Comparison of ENCODE assay signal across 12 mouse cellular contexts in genomic region chr11:96729462-96729861, GRCm38 (mm10). TPM values are rescaled to one million over a fixed set of nuclear protein-coding genes. Genes with fewer than 3 reads are reported as not detected.
DNase-seq lines count a peak whose midpoint lies in the region; ATAC-seq and TF ChIP-seq lines count a peak whose summit lies in the region.
"Had no signal": no experiment of that assay in that cellular context is flagged by ENCODE, and none has a peak within 500 bp of the region (broad histone marks: within the 10 kb centered on the region; RNA-seq: fewer than 3 reads in every experiment).

No protein-coding gene starts in this region.

- peak; percentile 35 for TF ChIP-seq CTCF in lung, embryonic 14.5 days (IDR thresholded peaks at IDR 0.05; ENCODE audit: low read depth)
- no peak for TF ChIP-seq CTCF in lung, adult 2 months (IDR thresholded peaks at IDR 0.05; ENCODE audit: insufficient read depth, low read length)

- H3K4me2 ChIP-seq in heart, embryonic 13.5 days: peak overlapping the region; percentile 36; the same call in 1 of the 2 replicates
- no peak overlapping the region for H3K4me2 ChIP-seq in lung, embryonic 14.5 days
- peak overlapping the region; percentile 25; the same call in 1 of the 2 replicates for H3K4me2 ChIP-seq in hindbrain, embryonic 13.5 days
- H3K4me2 ChIP-seq in neural tube, embryonic 15.5 days: peak overlapping the region; percentile 39
- H3K4me2 ChIP-seq: liver, embryonic 13.5 days had no signal

- no peaks in the 10 kb centered on the region for H3K36me3 ChIP-seq in heart, embryonic 13.5 days
- no peaks in the 10 kb centered on the region for H3K36me3 ChIP-seq in lung, embryonic 14.5 days (ENCODE audit: insufficient read depth)
- H3K36me3 ChIP-seq in hindbrain, embryonic 13.5 days: no peaks in the 10 kb centered on the region
- no peaks in the 10 kb centered on the region for H3K36me3 ChIP-seq in neural tube, embryonic 15.5 days
- H3K36me3 ChIP-seq: liver, embryonic 13.5 days had no signal

- no peak for DNase-seq in heart, postnatal 10 days
- DNase-seq in lung, embryonic 14.5 days: peak; percentile 56
- no peak for DNase-seq in lung, adult 2 months
- no peak for DNase-seq in spleen, adult 18-20 months
- no peak for DNase-seq in right cerebral cortex, postnatal 4 days
- DNase-seq: cerebellum, adult 9-11 months; heart, postnatal 4 days; liver, embryonic 13.5 days had no signal

- no peak for ATAC-seq in heart, embryonic 13.5 days (ENCODE audit: extremely low read depth, insufficient number of reproducible peaks, low FRiP score, low TSS enrichment)
- no peak for ATAC-seq in lung, embryonic 14.5 days (ENCODE audit: insufficient read depth)
- no peak for ATAC-seq in hindbrain, embryonic 13.5 days (ENCODE audit: low FRiP score)
- no peak for ATAC-seq in neural tube, embryonic 15.5 days (ENCODE audit: low FRiP score)

- H3K27ac ChIP-seq in heart, embryonic 13.5 days (replicated peaks): no peak overlapping the region
- H3K27ac ChIP-seq in lung, embryonic 14.5 days (ENCODE audit: low read depth): no peak overlapping the region
- H3K27ac ChIP-seq in hindbrain, embryonic 13.5 days: peak overlapping the region; percentile 60
- peak overlapping the region; percentile 71 for H3K27ac ChIP-seq in neural tube, embryonic 15.5 days (replicated peaks)
- H3K27ac ChIP-seq: liver, embryonic 13.5 days had no signal

- H3K9ac ChIP-seq in heart, embryonic 13.5 days: no peak overlapping the region
- H3K9ac ChIP-seq in lung, embryonic 14.5 days: no peak overlapping the region
- no peak overlapping the region for H3K9ac ChIP-seq in hindbrain, embryonic 13.5 days
- no peak overlapping the region for H3K9ac ChIP-seq in neural tube, embryonic 15.5 days (replicated peaks)
- H3K9ac ChIP-seq: liver, embryonic 13.5 days had no signal

- WGBS in heart, embryonic 13.5 days: 41% methylated on average over 9 of the region's 9 CpGs
- WGBS in lung, embryonic 14.5 days: 42% methylated on average over 9 of the region's 9 CpGs
- 39% methylated on average over 9 of the region's 9 CpGs for WGBS in lung, adult 2 months
- 24% methylated on average over 9 of the region's 9 CpGs for WGBS in hindbrain, embryonic 13.5 days
- WGBS in neural tube, embryonic 15.5 days: 5% methylated on average over 9 of the region's 9 CpGs

- no peak for TF ChIP-seq POLR2A in lung, adult 2 months (IDR thresholded peaks at IDR 0.05; ENCODE audit: borderline replicate concordance, extremely low read depth, low read depth, low read length)

- intact Hi-C loops in heart, postnatal 10 days (cut with DNase I): no loop called here

- peaks cover 3% of the 10 kb centered on the region; the same call in 1 of the 2 replicates for H3K27me3 ChIP-seq in heart, embryonic 13.5 days (replicated peaks)
- no peaks in the 10 kb centered on the region for H3K27me3 ChIP-seq in lung, embryonic 14.5 days (ENCODE audit: insufficient read depth, low read length)
- H3K27me3 ChIP-seq in hindbrain, embryonic 13.5 days: no peaks in the 10 kb centered on the region
- no peaks in the 10 kb centered on the region for H3K27me3 ChIP-seq in neural tube, embryonic 15.5 days (replicated peaks)
- H3K27me3 ChIP-seq: liver, embryonic 13.5 days had no signal

- H3K4me3 ChIP-seq in heart, embryonic 13.5 days: no peak overlapping the region
- no peak overlapping the region for H3K4me3 ChIP-seq in lung, embryonic 14.5 days (ENCODE audit: low read depth, low read length)
- no peak overlapping the region for H3K4me3 ChIP-seq in lung, adult 2 months (replicated peaks; ENCODE audit: extremely low read depth, low read depth, low read length)
- no peak overlapping the region for H3K4me3 ChIP-seq in hindbrain, embryonic 13.5 days
- H3K4me3 ChIP-seq in neural tube, embryonic 15.5 days (replicated peaks): no peak overlapping the region
- H3K4me3 ChIP-seq: liver, embryonic 13.5 days; megakaryocyte, embryonic 14.5 days had no signal

- peaks cover 11% of the 10 kb centered on the region for H3K4me1 ChIP-seq in heart, embryonic 13.5 days
- H3K4me1 ChIP-seq in lung, embryonic 14.5 days (ENCODE audit: insufficient read depth): no peaks in the 10 kb centered on the region; the same call in 1 of the 2 replicates
- no peaks in the 10 kb centered on the region for H3K4me1 ChIP-seq in lung, adult 2 months (ENCODE audit: control insufficient read depth, insufficient read depth, low read length)
- H3K4me1 ChIP-seq in hindbrain, embryonic 13.5 days (replicated peaks): peaks cover 52% of the 10 kb centered on the region
- peaks cover 51% of the 10 kb centered on the region for H3K4me1 ChIP-seq in neural tube, embryonic 15.5 days
- H3K4me1 ChIP-seq: liver, embryonic 13.5 days; megakaryocyte, embryonic 14.5 days had no signal

- H3K9me3 ChIP-seq in heart, embryonic 13.5 days: no peaks in the 10 kb centered on the region
- no peaks in the 10 kb centered on the region for H3K9me3 ChIP-seq in lung, embryonic 14.5 days (ENCODE audit: low read depth, low read length)
- no peaks in the 10 kb centered on the region for H3K9me3 ChIP-seq in hindbrain, embryonic 13.5 days
- no peaks in the 10 kb centered on the region for H3K9me3 ChIP-seq in neural tube, embryonic 15.5 days (replicated peaks)
- H3K9me3 ChIP-seq: liver, embryonic 13.5 days; megakaryocyte, embryonic 14.5 days had no signal

RNA-seq across cellular contexts. Expression of gene Snx11, which starts 47.9 kb away (rescaled TPM):
- polyA plus RNA-seq in heart, embryonic 13.5 days (2015; fragmentation: Nextera tagmentation; extraction: Ambion mirVana): 10.7 and 11.8 TPM in 2 replicates
- 10 to 100 TPM; 14.6 to 15.1 TPM for total RNA-seq in heart, postnatal 10 days (2021)
- 10.3 and 15.7 TPM in 2 replicates for polyA plus RNA-seq in lung, embryonic 14.5 days (2014; fragmentation: Nextera tagmentation; extraction: Ambion mirVana)
- polyA plus RNA-seq in lung, adult 2 months (2012; rRNA removed): 23.5 and 26.8 TPM in 2 replicates
- polyA plus RNA-seq in hindbrain, embryonic 13.5 days (2015; fragmentation: Nextera tagmentation; extraction: Ambion mirVana): 69.0 and 71.8 TPM in 2 replicates
- 70.4 and 81.7 TPM in 2 replicates for polyA plus RNA-seq in neural tube, embryonic 15.5 days (2015; fragmentation: Nextera tagmentation; extraction: Ambion mirVana)

RNA-seq across cellular contexts. Expression of gene Cbx1, which starts 59.5 kb away (rescaled TPM):
- polyA plus RNA-seq in heart, embryonic 13.5 days (2015; fragmentation: Nextera tagmentation; extraction: Ambion mirVana): 53.3 and 56.4 TPM in 2 replicates
- total RNA-seq in heart, postnatal 10 days (2021): 10 to 100 TPM; 46.2 to 59.2 TPM
- polyA plus RNA-seq in lung, embryonic 14.5 days (2014; fragmentation: Nextera tagmentation; extraction: Ambion mirVana): 103 and 112 TPM in 2 replicates
- 15.3 and 19.0 TPM in 2 replicates for polyA plus RNA-seq in lung, adult 2 months (2012; rRNA removed)
- polyA plus RNA-seq in hindbrain, embryonic 13.5 days (2015; fragmentation: Nextera tagmentation; extraction: Ambion mirVana): 108 and 109 TPM in 2 replicates
- 60.9 and 69.5 TPM in 2 replicates for polyA plus RNA-seq in neural tube, embryonic 15.5 days (2015; fragmentation: Nextera tagmentation; extraction: Ambion mirVana)

Comparison
In these comparisons a context has a peak if more than half of its experiments do, and no peak if none do; other contexts are left out.
1. H3K27ac ChIP-seq: peak in hindbrain, embryonic 13.5 days (single experiment) and neural tube, embryonic 15.5 days (single experiment); none in heart, embryonic 13.5 days (single experiment) and lung, embryonic 14.5 days (single experiment).